Mouse (Mus musculus): ENCODE results near the gene Pakap. TPM values are rescaled to one million over a fixed set of nuclear protein-coding genes. Genes with fewer than 3 reads are reported as not detected.

Pakap gene
- polyA plus RNA-seq, 1 experiment from 2014 or later: 25.7 TPM

DNA sequence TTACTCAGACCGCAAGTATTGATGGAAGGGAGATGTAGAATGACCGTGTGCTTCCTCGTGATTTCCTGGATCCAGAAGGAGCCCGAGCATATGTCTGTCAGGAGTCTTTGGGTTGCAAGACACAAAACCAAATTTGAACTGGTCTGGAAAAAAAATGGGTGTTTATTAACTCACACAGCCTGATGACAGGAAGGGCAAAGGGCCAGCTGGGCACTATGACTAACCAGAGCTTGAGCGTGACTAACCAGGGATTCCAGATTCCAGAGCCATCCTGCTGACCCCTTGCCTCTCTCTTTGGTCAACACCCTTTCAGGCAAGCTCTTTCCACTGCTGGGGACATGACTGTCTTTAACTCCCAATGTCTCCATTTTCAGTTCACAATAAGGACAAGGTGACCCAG is 167.4 kb downstream of the Pakap start:
- H3K4me3 ChIP-seq (replicated peaks; ENCODE audit: low read length): no peak overlapping the region
- H3K4me1 ChIP-seq (ENCODE audit: control insufficient read depth, insufficient read depth, low read length): no peaks in the 10 kb centered on the region
- no peaks in the 10 kb centered on the region for H3K9me3 ChIP-seq (replicated peaks; ENCODE audit: control insufficient read depth, low read length)
- no peak overlapping the region for H3K4me2 ChIP-seq (ENCODE audit: low read depth, low read length)
- no peaks in the 10 kb centered on the region for H3K27me3 ChIP-seq (ENCODE audit: control insufficient read depth, insufficient read depth, low read length)
- no peaks in the 10 kb centered on the region for H3K36me3 ChIP-seq (ENCODE audit: control insufficient read depth, insufficient read depth, low read length)
- WGBS: 81% methylated on average over 5 of the region's 5 CpGs
- no peak overlapping the region for H3K9ac ChIP-seq (ENCODE audit: low read length)
- ATAC-seq (ENCODE audit: insufficient read depth, low FRiP score): no peak
- no peak overlapping the region for H3K27ac ChIP-seq (ENCODE audit: low read length)

DNA sequence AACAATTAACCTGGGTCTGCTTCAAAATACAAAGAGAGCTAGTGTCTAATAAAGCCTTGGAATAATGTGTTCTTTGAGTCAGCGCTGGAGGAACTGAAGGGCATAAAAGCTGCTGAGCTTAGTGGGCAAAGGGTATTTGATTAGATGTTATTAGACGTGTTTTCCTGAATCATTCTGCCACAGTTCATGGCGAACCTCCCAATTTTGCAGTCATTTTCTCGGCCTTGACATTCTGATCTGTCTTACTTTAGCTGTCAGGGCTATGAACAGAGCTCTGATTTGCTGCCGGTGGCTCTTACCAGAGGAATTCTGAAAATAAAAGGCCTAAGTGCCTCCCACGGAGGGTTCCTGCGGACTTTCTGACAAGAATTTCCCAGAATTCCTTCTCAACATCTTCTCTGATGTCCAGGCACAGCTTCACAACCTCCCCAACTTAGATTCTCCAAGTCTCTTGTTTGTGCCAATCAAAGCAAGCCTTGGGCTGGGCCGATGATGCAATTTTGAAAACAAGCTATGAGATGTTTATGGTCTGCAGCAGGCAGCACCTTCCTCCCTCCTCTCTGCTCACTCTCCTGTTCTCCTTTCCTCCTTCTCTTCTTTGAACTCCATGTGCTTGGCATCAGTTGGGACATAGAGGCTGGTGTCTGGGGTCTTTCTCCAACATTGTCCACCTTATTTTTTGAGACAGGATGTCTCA is 171.0 kb downstream of the Pakap start:
- H3K36me3 ChIP-seq (ENCODE audit: control insufficient read depth, insufficient read depth, low read length): no peaks in the 10 kb centered on the region
- 60% methylated on average over 8 of the region's 8 CpGs for WGBS
- H3K4me3 ChIP-seq (replicated peaks; ENCODE audit: low read length): no peak overlapping the region
- H3K9me3 ChIP-seq (replicated peaks; ENCODE audit: control insufficient read depth, low read length): no peaks in the 10 kb centered on the region
- no peak for ATAC-seq (ENCODE audit: insufficient read depth, low FRiP score)
- H3K4me1 ChIP-seq (ENCODE audit: control insufficient read depth, insufficient read depth, low read length): no peaks in the 10 kb centered on the region
- no peaks in the 10 kb centered on the region for H3K27me3 ChIP-seq (ENCODE audit: control insufficient read depth, insufficient read depth, low read length)
- no peak overlapping the region for H3K4me2 ChIP-seq (ENCODE audit: low read depth, low read length)
- H3K27ac ChIP-seq (ENCODE audit: low read length): no peak overlapping the region
- H3K9ac ChIP-seq (ENCODE audit: low read length): no peak overlapping the region

DNA sequence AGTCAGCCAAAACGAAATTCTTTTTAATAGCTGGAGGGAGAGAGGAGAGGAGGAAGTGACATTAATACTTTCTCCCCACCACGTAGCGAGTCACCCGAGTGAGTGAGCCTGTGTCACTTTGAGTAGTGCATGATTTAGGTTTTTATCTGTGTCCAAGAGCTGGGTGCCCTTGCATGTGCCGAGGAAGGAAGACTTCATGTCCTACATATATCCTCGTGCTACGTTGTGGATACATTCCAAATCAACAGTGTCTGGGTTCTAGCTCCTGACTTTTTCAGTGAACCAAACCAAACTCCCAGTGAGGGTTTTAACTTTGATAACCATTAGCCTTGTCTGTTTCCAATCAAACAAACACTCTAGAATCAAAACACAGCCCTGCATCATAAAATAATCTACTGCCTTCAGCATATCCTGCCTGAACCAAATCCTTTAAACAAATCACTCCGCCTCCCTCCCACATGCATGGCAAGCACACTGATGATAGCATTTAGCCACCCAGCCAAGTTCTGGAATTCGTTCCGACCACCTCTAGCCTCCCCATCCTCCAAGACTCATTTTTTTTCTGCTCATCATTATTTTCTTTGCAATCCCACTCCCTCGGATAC is 175.4 kb downstream of the Pakap start:
- no peaks in the 10 kb centered on the region for H3K27me3 ChIP-seq (ENCODE audit: control insufficient read depth, insufficient read depth, low read length)
- no peak for ATAC-seq (ENCODE audit: insufficient read depth, low FRiP score)
- H3K4me3 ChIP-seq (replicated peaks; ENCODE audit: low read length): no peak overlapping the region
- H3K4me2 ChIP-seq (ENCODE audit: low read depth, low read length): no peak overlapping the region
- H3K9ac ChIP-seq (ENCODE audit: low read length): no peak overlapping the region
- WGBS: 54% methylated on average over 11 of the region's 11 CpGs
- no peaks in the 10 kb centered on the region for H3K36me3 ChIP-seq (ENCODE audit: control insufficient read depth, insufficient read depth, low read length)
- H3K4me1 ChIP-seq (ENCODE audit: control insufficient read depth, insufficient read depth, low read length): no peaks in the 10 kb centered on the region
- no peaks in the 10 kb centered on the region for H3K9me3 ChIP-seq (replicated peaks; ENCODE audit: control insufficient read depth, low read length)
- H3K27ac ChIP-seq (ENCODE audit: low read length): no peak overlapping the region

DNA sequence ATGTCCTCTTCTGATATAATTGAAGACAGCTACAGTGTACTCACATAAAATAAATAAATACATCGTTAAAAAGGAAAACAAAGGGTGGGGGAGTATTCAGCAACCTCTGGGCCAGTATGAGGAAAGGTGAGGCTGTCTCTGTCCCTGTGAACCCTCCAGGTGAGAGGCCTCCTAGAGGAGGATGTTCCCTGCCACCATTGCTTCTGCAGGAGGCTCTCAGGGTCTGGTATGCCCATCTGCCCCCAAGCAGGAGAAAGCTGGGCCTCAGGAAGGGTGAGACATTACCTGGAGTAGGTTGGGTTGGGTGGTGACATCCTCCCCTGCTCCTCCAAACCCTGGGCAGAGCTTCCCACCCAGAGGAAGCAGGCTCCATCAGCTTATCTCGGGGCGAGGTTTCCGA is 182.7 kb downstream of the Pakap start:
- Histone ChIP-seq H3K4me1 (ENCODE audit: control insufficient read depth, insufficient read depth, low read length) (no peaks in the 10 kb centered on the region), H3K27me3 (ENCODE audit: control insufficient read depth, insufficient read depth, low read length) (no peaks in the 10 kb centered on the region), H3K9me3 (replicated peaks; ENCODE audit: control insufficient read depth, low read length) (no peaks in the 10 kb centered on the region), H3K4me2 (ENCODE audit: low read depth, low read length) (no peak overlapping the region), H3K36me3 (ENCODE audit: control insufficient read depth, insufficient read depth, low read length) (no peaks in the 10 kb centered on the region), H3K27ac (ENCODE audit: low read length) (no peak overlapping the region), H3K9ac (ENCODE audit: low read length) (no peak overlapping the region), H3K4me3 (replicated peaks; ENCODE audit: low read length) (no peak overlapping the region)
- no peak for ATAC-seq (ENCODE audit: insufficient read depth, low FRiP score)
- WGBS: 59% methylated on average over 4 of the region's 4 CpGs

DNA sequence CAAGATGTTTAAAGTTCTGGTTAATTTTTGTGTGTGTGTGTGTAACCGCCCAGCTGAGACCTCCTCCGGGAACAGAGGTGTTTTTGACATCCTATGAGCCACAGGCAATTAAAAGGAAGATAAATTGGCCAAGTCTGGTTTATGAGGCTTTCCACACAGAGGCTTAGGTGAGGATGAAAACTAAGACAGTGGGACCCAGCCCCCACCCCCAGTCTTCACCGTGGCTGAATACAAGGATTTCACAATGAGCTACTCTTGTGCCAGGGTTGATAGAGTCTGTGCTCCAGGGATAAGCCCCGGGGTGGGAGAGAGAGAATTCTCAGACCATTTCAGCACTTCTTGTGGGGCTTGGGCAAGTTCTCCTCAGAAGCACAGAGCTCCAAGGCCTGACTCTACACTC is 183.1 kb downstream of the Pakap start:
- Histone ChIP-seq H3K27me3 (ENCODE audit: control insufficient read depth, insufficient read depth, low read length) (no peaks in the 10 kb centered on the region), H3K9ac (ENCODE audit: low read length) (no peak overlapping the region), H3K36me3 (ENCODE audit: control insufficient read depth, insufficient read depth, low read length) (no peaks in the 10 kb centered on the region), H3K27ac (ENCODE audit: low read length) (no peak overlapping the region), H3K4me1 (ENCODE audit: control insufficient read depth, insufficient read depth, low read length) (no peaks in the 10 kb centered on the region), H3K9me3 (replicated peaks; ENCODE audit: control insufficient read depth, low read length) (no peaks in the 10 kb centered on the region), H3K4me3 (replicated peaks; ENCODE audit: low read length) (no peak overlapping the region), H3K4me2 (ENCODE audit: low read depth, low read length) (no peak overlapping the region)
- ATAC-seq (ENCODE audit: insufficient read depth, low FRiP score): no peak
- 51% methylated on average over 4 of the region's 4 CpGs for WGBS

DNA sequence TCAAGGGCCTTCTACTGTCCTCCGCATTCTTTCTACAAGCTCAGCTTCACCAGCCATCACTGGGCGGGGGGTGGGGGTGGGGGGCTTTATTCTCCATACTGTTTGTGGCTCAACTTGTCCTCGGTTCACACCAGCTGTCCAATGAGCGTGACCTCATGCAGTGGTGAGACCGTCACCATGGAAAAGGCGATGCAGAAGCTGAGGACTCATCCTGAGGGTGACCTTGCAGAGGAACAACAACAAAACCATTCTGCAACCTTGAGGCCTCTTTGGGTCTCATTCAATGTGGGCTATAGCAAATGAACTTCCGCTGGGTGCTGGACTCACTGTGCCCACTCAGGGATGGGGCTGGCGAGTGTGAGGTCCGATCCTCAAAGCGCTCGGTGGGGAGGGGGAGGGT is 183.6 kb downstream of the Pakap start:
- H3K9me3 ChIP-seq (replicated peaks; ENCODE audit: control insufficient read depth, low read length): no peaks in the 10 kb centered on the region
- H3K4me2 ChIP-seq (ENCODE audit: low read depth, low read length): no peak overlapping the region
- no peak for ATAC-seq (ENCODE audit: insufficient read depth, low FRiP score)
- no peaks in the 10 kb centered on the region for H3K27me3 ChIP-seq (ENCODE audit: control insufficient read depth, insufficient read depth, low read length)
- H3K4me1 ChIP-seq (ENCODE audit: control insufficient read depth, insufficient read depth, low read length): no peaks in the 10 kb centered on the region
- H3K9ac ChIP-seq (ENCODE audit: low read length): no peak overlapping the region
- H3K4me3 ChIP-seq (replicated peaks; ENCODE audit: low read length): no peak overlapping the region
- H3K36me3 ChIP-seq (ENCODE audit: control insufficient read depth, insufficient read depth, low read length): no peaks in the 10 kb centered on the region
- WGBS: 85% methylated on average over 11 of the region's 11 CpGs
- H3K27ac ChIP-seq (ENCODE audit: low read length): no peak overlapping the region

DNA sequence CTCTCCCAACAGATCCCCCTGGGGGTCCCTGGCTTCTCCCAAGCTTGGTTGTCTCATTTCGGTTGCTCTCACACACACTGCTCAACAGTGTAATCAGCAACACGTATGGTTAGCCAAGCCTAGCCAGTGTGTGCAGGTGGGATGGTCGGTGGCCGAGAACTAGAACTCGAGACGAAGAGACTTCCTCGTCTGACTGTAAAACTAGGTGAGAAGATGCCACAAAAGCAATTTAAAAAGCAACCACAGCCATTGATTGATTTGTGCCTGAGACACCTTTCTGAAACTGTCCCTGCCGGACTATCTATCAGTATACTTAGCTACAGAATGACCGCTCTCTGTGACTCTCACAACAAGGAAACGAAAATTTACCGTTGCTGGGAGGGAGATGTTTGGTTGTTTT is 187.1 kb downstream of the Pakap start:
- 85% methylated on average over 11 of the region's 11 CpGs for WGBS
- ATAC-seq (ENCODE audit: insufficient read depth, low FRiP score): no peak
- Histone ChIP-seq H3K4me1 (ENCODE audit: control insufficient read depth, insufficient read depth, low read length) (peaks cover 3% of the 10 kb centered on the region; the same call in 1 of the 2 replicates), H3K9me3 (replicated peaks; ENCODE audit: control insufficient read depth, low read length) (no peaks in the 10 kb centered on the region), H3K9ac (ENCODE audit: low read length) (no peak overlapping the region), H3K27me3 (ENCODE audit: control insufficient read depth, insufficient read depth, low read length) (no peaks in the 10 kb centered on the region), H3K4me3 (replicated peaks; ENCODE audit: low read length) (no peak overlapping the region), H3K27ac (ENCODE audit: low read length) (no peak overlapping the region), H3K4me2 (ENCODE audit: low read depth, low read length) (no peak overlapping the region), H3K36me3 (ENCODE audit: control insufficient read depth, insufficient read depth, low read length) (no peaks in the 10 kb centered on the region)

DNA sequence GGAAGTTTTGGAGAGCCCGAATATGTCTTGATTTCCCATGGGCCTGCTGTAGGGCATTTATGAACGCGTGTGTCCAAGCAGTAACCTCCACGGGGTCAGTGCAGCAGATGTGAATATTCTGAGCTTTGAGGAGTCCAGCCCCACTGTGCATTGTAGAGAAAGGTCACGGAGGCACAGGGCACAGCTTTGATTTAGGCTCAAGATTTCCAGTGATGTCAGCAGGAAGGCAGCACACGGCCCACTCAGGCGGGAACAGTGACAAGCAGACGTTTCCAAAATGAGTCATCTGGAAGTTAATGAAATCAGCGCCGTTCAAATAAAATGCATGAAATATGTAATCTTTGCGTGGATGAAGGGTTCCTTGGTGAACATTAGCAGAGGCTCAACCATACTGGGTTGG is 190.0 kb downstream of the Pakap start:
- Histone ChIP-seq H3K27me3 (ENCODE audit: control insufficient read depth, insufficient read depth, low read length) (no peaks in the 10 kb centered on the region), H3K4me3 (replicated peaks; ENCODE audit: low read length) (no peak overlapping the region), H3K9ac (ENCODE audit: low read length) (no peak overlapping the region), H3K36me3 (ENCODE audit: control insufficient read depth, insufficient read depth, low read length) (no peaks in the 10 kb centered on the region), H3K4me2 (ENCODE audit: low read depth, low read length) (no peak overlapping the region), H3K4me1 (ENCODE audit: control insufficient read depth, insufficient read depth, low read length) (peaks cover 3% of the 10 kb centered on the region; the same call in 1 of the 2 replicates), H3K27ac (ENCODE audit: low read length) (no peak overlapping the region), H3K9me3 (replicated peaks; ENCODE audit: control insufficient read depth, low read length) (no peaks in the 10 kb centered on the region)
- WGBS: 62% methylated on average over 11 of the region's 11 CpGs
- ATAC-seq (ENCODE audit: insufficient read depth, low FRiP score): no peak

DNA sequence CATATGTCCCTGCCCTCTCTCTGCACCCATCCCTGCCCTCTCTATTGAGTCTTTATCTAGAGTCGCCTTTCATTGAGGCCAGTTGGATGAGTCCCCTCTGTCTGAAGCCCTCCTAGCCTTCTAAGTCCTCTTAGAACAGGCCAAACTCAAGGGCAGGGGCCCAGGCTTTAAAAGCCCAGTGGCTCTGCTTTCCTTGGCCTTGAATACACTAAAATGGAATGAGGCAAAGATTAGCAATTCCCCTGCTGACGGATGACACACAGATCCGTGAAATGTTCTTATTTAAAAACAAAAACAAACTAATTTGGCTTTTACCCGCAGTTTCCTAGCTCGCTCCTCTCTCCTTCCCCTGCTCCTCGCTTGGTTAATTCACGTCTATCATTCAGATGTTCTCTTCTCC is 194.4 kb downstream of the Pakap start:
- WGBS: 61% methylated on average over 7 of the region's 7 CpGs
- no peaks in the 10 kb centered on the region for H3K36me3 ChIP-seq (ENCODE audit: control insufficient read depth, insufficient read depth, low read length)

More for the DNA sequence above, 194.4 kb downstream of the Pakap start:
- Histone ChIP-seq H3K27ac (ENCODE audit: low read length) (no peak overlapping the region), H3K27me3 (ENCODE audit: control insufficient read depth, insufficient read depth, low read length) (no peaks in the 10 kb centered on the region), H3K9me3 (replicated peaks; ENCODE audit: control insufficient read depth, low read length) (no peaks in the 10 kb centered on the region), H3K4me2 (ENCODE audit: low read depth, low read length) (no peak overlapping the region), H3K4me3 (replicated peaks; ENCODE audit: low read length) (no peak overlapping the region), H3K9ac (ENCODE audit: low read length) (no peak overlapping the region), H3K4me1 (ENCODE audit: control insufficient read depth, insufficient read depth, low read length) (peaks cover 13% of the 10 kb centered on the region)
- no peak for ATAC-seq (ENCODE audit: insufficient read depth, low FRiP score)

All from stomach, embryonic 16.5 days (tissue).